Mouse (Mus musculus) retina, adult 2 months (tissue): Measurements from ENCODE around the gene Rab40c.

Experiments used
- DNase-seq: peaks from one replicate; pipeline ENCODE4 v3.0.0-alpha.2; 2012; ENCODE audit warnings: low read depth, low spot score

The Rab40c gene

GRCm38 (mm10) chr17:25843636-25844395 lies 75.7 kb downstream of the Rab40c start:
- DNase-seq, result no peak

GRCm38 (mm10) chr17:25843122-25843521 lies 76.4 kb downstream of the Rab40c start:
- DNase-seq, result no peak

- no peak for DNase-seq
Measured at GRCm38 (mm10) chr17:25842509-25842908, 77.0 kb downstream of the Rab40c start.

- DNase-seq, result no peak
Measured at GRCm38 (mm10) chr17:25841117-25841880, 78.2 kb downstream of the Rab40c start, which contains the start of gene Gm20683. Gene Gm20683 (minus strand): TSS chr17:25841763.

- DNase-seq, result no peak
Measured at GRCm38 (mm10) chr17:25840519-25840918, 79.0 kb downstream of the Rab40c start.

- no peak for DNase-seq
Measured at GRCm38 (mm10) chr17:25839455-25840235, 79.9 kb downstream of the Rab40c start.

GRCm38 (mm10) chr17:25838904-25839303 lies 80.6 kb downstream of the Rab40c start:
- no peak for DNase-seq

- no peak for DNase-seq
Measured at GRCm38 (mm10) chr17:25837533-25837932, 82.0 kb downstream of the Rab40c start.

GRCm38 (mm10) chr17:25837076-25837410 lies 82.5 kb downstream of the Rab40c start, which contains the start of gene Rhbdl1:
Gene Rhbdl1 (minus strand): TSS chr17:25837295.
- no peak for DNase-seq

- DNase-seq, result no peak
Measured at GRCm38 (mm10) chr17:25836397-25837075, 83.0 kb downstream of the Rab40c start.

- DNase-seq, result no peak
Measured at GRCm38 (mm10) chr17:25835816-25836215, 83.7 kb downstream of the Rab40c start.

GRCm38 (mm10) chr17:25835301-25835700 lies 84.2 kb downstream of the Rab40c start:
- no peak for DNase-seq

- DNase-seq, result no peak
Measured at GRCm38 (mm10) chr17:25834595-25835222, 84.8 kb downstream of the Rab40c start.

- DNase-seq, result no peak
Measured at GRCm38 (mm10) chr17:25833961-25834594, 85.4 kb downstream of the Rab40c start.

GRCm38 (mm10) chr17:25833291-25833663 lies 86.2 kb downstream of the Rab40c start, which contains the start of gene Stub1:
Gene Stub1 (minus strand): TSS chr17:25833404.
- no peak for DNase-seq

GRCm38 (mm10) chr17:25832436-25833290 lies 86.9 kb downstream of the Rab40c start:
- peak; percentile 97 for DNase-seq
